Mouse (Mus musculus) ES-Bruce4 (cell line): ENCODE measurements at regions not wholly inside any gene's neighbourhood (a gene's known extent, or its start where the extent isn't known, plus 50 kb on each side); places are given as distances from the start of the nearest gene placed in this dataset.
A peak's percentile ranks its signal among the peaks of the same experiment; 100 is the strongest.

Source experiments
- H3K27ac ChIP-seq: 2 replicates; pipeline ENCODE4 v1.5.1; 2012; ENCODE audit warnings: low read length, inconsistent platforms; ENCODE audit not compliant: insufficient read depth
- H3K27me3 ChIP-seq: 2 replicates; pipeline ENCODE4 v1.6.1; 2012; ENCODE audit warnings: mild to moderate bottlenecking, low read length, inconsistent platforms; ENCODE audit not compliant: control insufficient read depth, poor library complexity, insufficient read depth, severe bottlenecking
- H3K36me3 ChIP-seq: 2 replicates; pipeline ENCODE4 v1.6.1; 2012; ENCODE audit warnings: inconsistent platforms, mild to moderate bottlenecking, low read length, moderate library complexity; ENCODE audit not compliant: control insufficient read depth, poor library complexity, insufficient read depth, severe bottlenecking
- H3K4me1 ChIP-seq: one replicate; pipeline ENCODE4 v1.8.1; 2011; ENCODE audit warnings: low read length; ENCODE audit not compliant: control insufficient read depth, insufficient read depth
- H3K4me3 ChIP-seq: 2 replicates; pipeline ENCODE4 v1.5.1; 2011; ENCODE audit warnings: low read depth, mild to moderate bottlenecking, low read length
- H3K9ac ChIP-seq: 2 replicates; pipeline ENCODE4 v1.6.1; 2012; ENCODE audit warnings: low read depth, mild to moderate bottlenecking, inconsistent platforms; ENCODE audit not compliant: poor library complexity, severe bottlenecking
- H3K9me3 ChIP-seq: replicated peaks from 2 replicates; pipeline ENCODE4 v1.6.1; 2012; ENCODE audit warnings: mild to moderate bottlenecking, low read length, inconsistent platforms; ENCODE audit not compliant: control insufficient read depth, poor library complexity, insufficient read depth, severe bottlenecking
- CTCF ChIP-seq: IDR thresholded peaks from one replicate; pipeline ENCODE4 v1.8.1; 2011; ENCODE audit warnings: low read depth, low read length
- EP300 ChIP-seq: IDR thresholded peaks from 2 replicates; pipeline ENCODE4 v1.6.1; 2011; ENCODE audit warnings: low read depth, low read length; ENCODE audit not compliant: insufficient read depth
- POLR2A ChIP-seq: IDR thresholded peaks from one replicate; pipeline ENCODE4 v1.8.1; 2011; ENCODE audit warnings: low read length; ENCODE audit not compliant: insufficient read depth

- Histone ChIP-seq H3K9ac (no peak overlapping the region), H3K36me3 (no peaks in the 10 kb centered on the region), H3K27me3 (no peaks in the 10 kb centered on the region), H3K4me3 (no peak overlapping the region), H3K27ac (no peak overlapping the region), H3K9me3 (no peaks in the 10 kb centered on the region), H3K4me1 (no peaks in the 10 kb centered on the region)
- TF ChIP-seq CTCF = no peak
- TF ChIP-seq POLR2A = no peak
- TF ChIP-seq EP300 = no peak
Measured at GRCm38 (mm10) chr7:136727628-136728402, 166.6 kb upstream of the Mgmt start.

GRCm38 (mm10) chr7:136742171-136742570, 152.2 kb upstream of the Mgmt start:
- no peak for TF ChIP-seq EP300
- no peak for TF ChIP-seq POLR2A
- no peak for TF ChIP-seq CTCF
- no peak overlapping the region for H3K27ac ChIP-seq

GRCm38 (mm10) chr7:136745412-136745811, 149.0 kb upstream of the Mgmt start:
- H3K36me3 ChIP-seq = no peaks in the 10 kb centered on the region
- no peaks in the 10 kb centered on the region for H3K27me3 ChIP-seq
- TF ChIP-seq EP300 (no peak), CTCF (no peak), POLR2A (no peak)
- H3K4me1 ChIP-seq = no peaks in the 10 kb centered on the region
- no peak overlapping the region for H3K9ac ChIP-seq
- H3K4me3 ChIP-seq = no peak overlapping the region
- H3K9me3 ChIP-seq = no peaks in the 10 kb centered on the region
- H3K27ac ChIP-seq = no peak overlapping the region

More at GRCm38 (mm10) chr7:136742171-136742570, 152.2 kb upstream of the Mgmt start:
- no peaks in the 10 kb centered on the region for H3K27me3 ChIP-seq
- H3K4me1 ChIP-seq = no peaks in the 10 kb centered on the region
- no peak overlapping the region for H3K9ac ChIP-seq
- no peaks in the 10 kb centered on the region for H3K9me3 ChIP-seq
- H3K36me3 ChIP-seq = no peaks in the 10 kb centered on the region
- no peak overlapping the region for H3K4me3 ChIP-seq

- TF ChIP-seq CTCF (no peak), POLR2A (no peak), EP300 (no peak)
- H3K9me3 ChIP-seq = no peaks in the 10 kb centered on the region
- no peaks in the 10 kb centered on the region for H3K36me3 ChIP-seq
- H3K9ac ChIP-seq = no peak overlapping the region
- H3K4me1 ChIP-seq = no peaks in the 10 kb centered on the region
- no peak overlapping the region for H3K27ac ChIP-seq
- no peaks in the 10 kb centered on the region for H3K27me3 ChIP-seq
- H3K4me3 ChIP-seq = no peak overlapping the region
Measured at GRCm38 (mm10) chr7:136751477-136751876, 142.9 kb upstream of the Mgmt start.

GRCm38 (mm10) chr7:136754821-136755220, 139.6 kb upstream of the Mgmt start:
- Histone ChIP-seq H3K27me3 (no peaks in the 10 kb centered on the region), H3K9ac (no peak overlapping the region), H3K4me3 (no peak overlapping the region), H3K9me3 (no peaks in the 10 kb centered on the region), H3K36me3 (no peaks in the 10 kb centered on the region), H3K4me1 (no peaks in the 10 kb centered on the region), H3K27ac (no peak overlapping the region)
- TF ChIP-seq EP300 (no peak), POLR2A (no peak), CTCF (no peak)

- Histone ChIP-seq H3K9ac (no peak overlapping the region), H3K36me3 (no peaks in the 10 kb centered on the region), H3K4me1 (no peaks in the 10 kb centered on the region), H3K4me3 (no peak overlapping the region), H3K27me3 (no peaks in the 10 kb centered on the region; the same call in 1 of the 2 replicates), H3K9me3 (no peaks in the 10 kb centered on the region), H3K27ac (no peak overlapping the region)
- no peak for TF ChIP-seq CTCF
- TF ChIP-seq EP300 = 0 out of 2 replicates have a peak, but pooled peaks have one; percentile 10
Measured at GRCm38 (mm10) chr7:136765026-136765425, 129.4 kb upstream of the Mgmt start.
